Comparison of ENCODE assay signal across 10 mouse cellular contexts in genomic region chr12:108668606-108669235, GRCm38 (mm10). TPM values are rescaled to one million over a fixed set of nuclear protein-coding genes. Genes with fewer than 3 reads are reported as not detected.
A peak's percentile ranks its signal among the peaks of the same experiment; 100 is the strongest.
DNase-seq lines count a peak whose midpoint lies in the region; ATAC-seq and TF ChIP-seq lines count a peak whose summit lies in the region.
"Had no signal": no experiment of that assay in that cellular context is flagged by ENCODE, and none has a peak within 500 bp of the region (broad histone marks: within the 10 kb centered on the region; RNA-seq: fewer than 3 reads in every experiment).

No protein-coding gene starts in this region.

- intact Hi-C loops in gastrocnemius, adult 2 months (cut with DNase I), result no loop called here
- intact Hi-C loops in gastrocnemius, postnatal 36 days (cut with DNase I), result no loop called here

- H3K9me3 ChIP-seq in embryonic facial prominence, embryonic 14.5 days (ENCODE audit: control insufficient read depth, low read length), result no peaks in the 10 kb centered on the region
- no peaks in the 10 kb centered on the region for H3K9me3 ChIP-seq in lung, embryonic 15.5 days

- H3K9ac ChIP-seq in embryonic facial prominence, embryonic 14.5 days (ENCODE audit: low read depth, low read length), result no peak overlapping the region
- no peak overlapping the region for H3K9ac ChIP-seq in lung, embryonic 15.5 days
- H3K9ac ChIP-seq: liver, embryonic 14.5 days had no signal

- peak; percentile 62 for DNase-seq in gastrocnemius, adult 2 months
- no peak for DNase-seq in gastrocnemius, postnatal 36 days
- DNase-seq in Muller cell, postnatal 12 days (ENCODE audit: inconsistent ontology term), result peak; percentile 46
- DNase-seq in embryonic facial prominence, embryonic 14.5 days (ENCODE audit: low spot score), result peak; percentile 74
- DNase-seq in right cerebral cortex, adult 2 months (ENCODE audit: low spot score in 2 of 2), result no peak
- DNase-seq in right cerebral cortex, postnatal 4 days, result no peak
- no peak for DNase-seq in embryo, embryonic 10.5 days (ENCODE audit: low spot score)
- DNase-seq: kidney, postnatal 10 days had no signal

- H3K4me2 ChIP-seq in embryonic facial prominence, embryonic 14.5 days (ENCODE audit: low read depth, low read length), result no peak overlapping the region
- no peak overlapping the region for H3K4me2 ChIP-seq in lung, embryonic 15.5 days

- no peak overlapping the region for H3K4me3 ChIP-seq in gastrocnemius, adult 2 months
- H3K4me3 ChIP-seq in embryonic facial prominence, embryonic 14.5 days (ENCODE audit: low read depth, low read length), result no peak overlapping the region
- no peak overlapping the region for H3K4me3 ChIP-seq in lung, embryonic 15.5 days

- H3K36me3 ChIP-seq in embryonic facial prominence, embryonic 14.5 days (ENCODE audit: control insufficient read depth, insufficient read depth, low read length), result peaks cover 24% of the 10 kb centered on the region
- peaks cover 3% of the 10 kb centered on the region; the same call in 1 of the 2 replicates for H3K36me3 ChIP-seq in lung, embryonic 15.5 days

- H3K27me3 ChIP-seq in embryonic facial prominence, embryonic 14.5 days (replicated peaks; ENCODE audit: control insufficient read depth, insufficient read depth, low read length), result no peaks in the 10 kb centered on the region
- no peaks in the 10 kb centered on the region for H3K27me3 ChIP-seq in lung, embryonic 15.5 days

- peak overlapping the region; percentile 67 for H3K27ac ChIP-seq in gastrocnemius, adult 2 months
- peak overlapping the region; percentile 52 for H3K27ac ChIP-seq in embryonic facial prominence, embryonic 14.5 days (replicated peaks; ENCODE audit: low read depth, low read length)
- H3K27ac ChIP-seq in lung, embryonic 15.5 days, result peak overlapping the region; percentile 43
- H3K27ac ChIP-seq: liver, embryonic 14.5 days had no signal

- WGBS in embryonic facial prominence, embryonic 14.5 days, result 64% methylated on average over 8 of the region's 8 CpGs
- WGBS in lung, embryonic 15.5 days, result 64% methylated on average over 8 of the region's 8 CpGs

- ATAC-seq in embryonic facial prominence, embryonic 14.5 days (ENCODE audit: low read depth), result peak; percentile 85
- ATAC-seq in lung, embryonic 15.5 days (ENCODE audit: borderline replicate concordance, extremely low read depth, low FRiP score, low TSS enrichment), result no peak; the same call in 1 of the 2 replicates

- no peaks in the 10 kb centered on the region for H3K4me1 ChIP-seq in embryonic facial prominence, embryonic 14.5 days (ENCODE audit: control insufficient read depth, insufficient read depth, low read length)
- H3K4me1 ChIP-seq in lung, embryonic 15.5 days, result no peaks in the 10 kb centered on the region

- no peak for TF ChIP-seq CTCF in gastrocnemius, adult 2 months (IDR thresholded peaks at IDR 0.05)

RNA-seq across cellular contexts. Expression of gene Degs2, which starts 33.4 kb away (rescaled TPM):
- total RNA-seq in gastrocnemius, adult 2 months (2021), result not detected
- total RNA-seq in gastrocnemius, postnatal 36 days (2021), result under 1 TPM in 1 of 2 experiments, not detected in 1; 0.15 TPM
- polyA plus RNA-seq in embryonic facial prominence, embryonic 14.5 days (2014; fragmentation: Nextera tagmentation; extraction: Ambion mirVana), result 1.1 and 1.2 TPM in 2 replicates
- 0.82 and 1.4 TPM in 2 replicates for polyA plus RNA-seq in lung, embryonic 15.5 days (2015; fragmentation: Nextera tagmentation; extraction: Ambion mirVana)

Comparison
In these comparisons a context has a peak if more than half of its experiments do, and no peak if none do; other contexts are left out.
1. DNase-seq: peak in gastrocnemius, adult 2 months (single experiment), Muller cell, postnatal 12 days (single experiment) and embryonic facial prominence, embryonic 14.5 days (single experiment); none in gastrocnemius, postnatal 36 days (0 of 2), right cerebral cortex, adult 2 months (0 of 2), right cerebral cortex, postnatal 4 days (single experiment) and embryo, embryonic 10.5 days (single experiment).
2. Peak in every context shown above with its lines, with median percentiles within 50 percentile points of each other: H3K27ac ChIP-seq.